Mouse (Mus musculus): ENCODE data around the gene Epp13. TPM values are rescaled to one million over a fixed set of nuclear protein-coding genes. Genes with fewer than 3 reads are reported as not detected.
"Not testable (repeated sequence)": the region's sequence is repeated elsewhere in the genome, so short reads cannot be mapped to it uniquely, and the experiment has no call there.

Epp13 gene
- polyA plus RNA-seq, 1 experiment from 2014 or later, result not detected

DNA sequence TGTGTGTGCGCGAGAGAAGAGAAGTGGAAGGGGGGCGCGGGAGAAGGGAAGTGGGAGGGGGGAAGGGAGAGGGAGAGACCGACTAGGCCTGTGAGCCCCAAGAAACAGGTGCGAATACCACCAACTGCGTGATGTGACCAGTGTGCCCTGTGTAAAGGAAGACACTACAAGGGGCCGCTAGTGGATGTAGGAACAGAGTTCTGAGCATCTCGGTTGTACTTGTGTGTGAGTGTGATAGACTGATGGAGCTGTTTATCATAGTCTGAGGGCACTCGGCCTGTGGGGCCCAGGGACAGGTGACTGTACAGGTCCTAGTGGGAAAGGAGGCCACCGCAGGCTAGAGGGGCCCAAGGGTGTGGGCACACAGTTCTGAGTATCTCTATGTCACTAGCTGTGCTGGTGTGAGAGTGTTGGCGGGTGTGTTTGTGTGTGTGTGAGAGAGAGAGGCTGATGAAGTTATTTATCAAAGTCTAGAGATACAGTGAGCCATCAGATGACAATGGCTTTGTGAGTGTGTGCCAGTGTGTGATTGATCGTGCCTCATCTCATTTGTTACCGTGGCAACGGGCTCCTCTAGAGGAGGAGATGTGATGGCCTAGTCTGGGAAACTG is 34.5 kb downstream of the Epp13 start:
- Histone ChIP-seq H3K4me3 (replicated peaks) (peak overlapping the region; percentile 41), H3K27ac (peak overlapping the region; percentile 6; the same call in 1 of the 2 replicates), H3K36me3 (no peaks in the 10 kb centered on the region), H3K9ac (peak overlapping the region; percentile 33; the same call in 1 of the 2 replicates), H3K4me1 (replicated peaks) (peaks cover 12% of the 10 kb centered on the region), H3K9me3 (no peaks in the 10 kb centered on the region), H3K27me3 (replicated peaks) (no peaks in the 10 kb centered on the region), H3K4me2 (replicated peaks) (peak overlapping the region; percentile 61)
- ATAC-seq, result peak; percentile 16
- 23% methylated on average over 15 of the region's 15 CpGs for WGBS

DNA sequence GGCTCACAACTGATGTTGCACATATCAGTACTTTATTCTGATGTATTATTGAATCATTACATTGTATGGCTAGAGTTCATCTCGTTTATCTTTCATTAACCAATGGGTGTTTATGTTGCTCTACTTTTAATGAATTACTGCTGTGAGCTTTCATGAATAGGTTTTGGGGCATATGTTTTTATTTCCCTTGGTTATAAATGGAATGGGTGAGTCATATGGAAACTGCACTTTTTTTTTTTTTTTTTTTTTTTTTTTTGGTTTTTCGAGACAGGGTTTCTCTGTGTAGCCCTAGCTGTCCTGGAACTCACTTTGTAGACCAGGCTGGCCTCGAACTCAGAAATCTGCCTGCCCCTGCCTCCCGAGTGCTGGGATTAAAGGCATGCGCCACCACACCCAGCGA is 38.6 kb downstream of the Epp13 start:
- H3K9ac ChIP-seq; H3K36me3 ChIP-seq; H3K4me2 ChIP-seq (replicated peaks); H3K4me3 ChIP-seq (replicated peaks); ATAC-seq; H3K27ac ChIP-seq; H3K27me3 ChIP-seq (replicated peaks); H3K9me3 ChIP-seq: not testable (repeated sequence)
- peaks cover 12% of the 10 kb centered on the region for H3K4me1 ChIP-seq (replicated peaks)
- 90% methylated on average over 5 of the region's 6 CpGs for WGBS

DNA sequence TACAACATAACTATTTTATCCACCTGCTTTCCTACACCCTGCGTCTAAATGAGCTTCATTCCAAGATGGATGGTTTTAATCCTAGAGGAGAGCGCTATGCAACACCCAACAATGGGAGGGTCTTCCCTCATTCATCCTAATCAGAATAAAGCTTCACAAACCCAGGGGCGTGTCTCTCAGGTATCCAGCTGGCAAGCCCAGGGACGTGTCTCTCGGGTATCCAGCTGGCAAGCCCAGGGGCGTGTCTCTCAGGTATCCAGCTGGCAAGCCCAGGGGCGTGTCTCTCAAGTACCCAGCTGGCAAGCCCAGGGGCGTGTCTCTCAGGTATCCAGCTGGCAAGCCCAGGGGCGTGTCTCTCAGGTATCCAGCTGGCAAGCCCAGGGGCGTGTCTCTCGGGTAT is 48.3 kb downstream of the Epp13 start:
- H3K4me1 ChIP-seq (replicated peaks); H3K9ac ChIP-seq; H3K27me3 ChIP-seq (replicated peaks); H3K4me2 ChIP-seq (replicated peaks); H3K4me3 ChIP-seq (replicated peaks); H3K27ac ChIP-seq; H3K9me3 ChIP-seq; ATAC-seq: not testable (repeated sequence)
- 68% methylated on average over 11 of the region's 11 CpGs for WGBS
- peaks cover 10% of the 10 kb centered on the region; the same call in 1 of the 2 replicates for H3K36me3 ChIP-seq

DNA sequence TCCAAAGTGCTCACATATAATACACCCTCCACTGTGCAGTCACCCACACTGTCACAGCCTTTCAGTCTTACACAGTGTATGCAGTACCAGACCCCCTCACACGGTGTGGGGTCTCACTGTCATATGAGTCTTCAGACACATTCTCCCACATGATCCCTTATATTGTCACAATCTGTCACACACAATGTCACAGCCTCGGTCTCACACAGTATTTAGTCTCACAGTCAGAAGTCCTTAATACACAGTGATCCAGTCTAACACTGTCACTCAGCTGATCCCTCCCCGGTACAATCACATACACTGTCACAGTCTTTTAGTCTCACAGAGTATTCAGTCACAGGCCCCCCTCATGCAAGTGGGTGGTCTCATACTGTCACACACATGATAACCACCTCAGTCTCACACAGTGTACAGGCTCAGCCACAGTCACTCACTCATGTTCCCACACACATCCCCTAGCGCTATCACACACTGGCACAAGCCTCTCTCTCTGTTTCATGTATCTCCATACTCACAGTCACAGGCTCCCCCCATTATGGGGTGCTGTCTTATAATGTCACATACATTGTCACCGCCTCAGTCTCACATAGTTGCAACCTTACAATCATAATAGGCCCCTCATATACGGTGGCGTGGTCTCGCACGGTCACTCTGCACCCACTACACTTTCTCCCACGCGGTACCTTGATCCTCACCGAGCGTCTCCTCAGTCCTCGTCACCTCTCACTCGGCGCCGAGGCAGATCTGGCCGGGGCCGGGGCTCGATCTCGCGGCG is 78.1 kb downstream of the Epp13 start:
- peak overlapping the region; percentile 68; the same call in 1 of the 2 replicates for H3K27ac ChIP-seq
- 16% methylated on average over 23 of the region's 23 CpGs for WGBS
- peak overlapping the region; percentile 52 for H3K9ac ChIP-seq
- peak; percentile 79 for ATAC-seq
- peaks cover 3% of the 10 kb centered on the region; the same call in 1 of the 2 replicates for H3K4me1 ChIP-seq (replicated peaks)
- peak overlapping the region; percentile 56 for H3K4me3 ChIP-seq (replicated peaks)
- H3K4me2 ChIP-seq (replicated peaks), result peak overlapping the region; percentile 72
- no peaks in the 10 kb centered on the region for H3K9me3 ChIP-seq
- H3K27me3 ChIP-seq (replicated peaks), result no peaks in the 10 kb centered on the region
- H3K36me3 ChIP-seq, result no peaks in the 10 kb centered on the region

DNA sequence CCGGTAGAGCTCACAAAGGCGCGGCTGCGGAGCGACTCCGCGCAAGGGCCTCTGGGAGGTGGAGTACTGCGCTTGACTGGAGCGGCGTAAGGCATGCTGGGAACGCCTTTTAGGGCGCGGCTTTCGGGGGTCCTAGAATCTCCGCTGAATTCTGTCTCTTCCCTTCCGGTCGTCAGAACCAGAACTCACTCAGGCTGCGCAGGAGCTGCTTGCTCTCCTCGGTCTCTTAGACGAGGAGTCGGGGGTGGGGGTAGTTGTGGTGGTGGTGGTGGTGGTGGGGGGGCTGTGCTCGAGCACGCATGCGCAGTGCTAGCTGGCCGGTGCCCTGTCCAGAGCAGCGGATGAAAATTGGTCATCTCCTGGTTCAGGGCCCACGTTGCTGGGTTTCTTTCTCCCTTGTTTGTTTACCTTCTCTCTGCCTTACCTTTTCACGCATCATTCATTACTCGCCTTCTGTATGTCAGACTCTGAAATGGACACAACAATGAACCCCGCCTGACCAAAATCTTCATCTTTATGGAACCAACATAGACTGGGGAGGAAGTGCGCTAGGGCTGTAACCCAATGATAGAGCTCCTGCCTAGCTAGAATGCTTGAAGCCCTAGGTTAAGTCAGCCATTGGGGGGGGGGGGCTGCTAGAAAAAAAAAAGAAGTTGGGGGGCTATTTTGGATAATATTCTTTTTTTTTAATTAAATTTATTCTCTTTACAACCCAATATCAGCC is 78.9 kb downstream of the Epp13 start, which contains the start of gene Zfp583:
Gene Zfp583, minus strand, starts transcription at position 53 of the 724 bp plus-strand sequence.
- H3K27me3 ChIP-seq (replicated peaks), result no peaks in the 10 kb centered on the region
- H3K4me1 ChIP-seq (replicated peaks), result peaks cover 3% of the 10 kb centered on the region; the same call in 1 of the 2 replicates
- peak within 1 kb of the TSS; percentile 72 for H3K4me2 ChIP-seq (replicated peaks)
- ATAC-seq, result peak; percentile 98
- H3K9ac ChIP-seq, result peak within 1 kb of the TSS; percentile 52
- WGBS, result 3% methylated on average over 31 of the region's 31 CpGs
- H3K9me3 ChIP-seq, result no peaks in the 10 kb centered on the region
- no peaks in the 10 kb centered on the region for H3K36me3 ChIP-seq
- peak within 1 kb of the TSS; percentile 56 for H3K4me3 ChIP-seq (replicated peaks)
- H3K27ac ChIP-seq, result peak within 1 kb of the TSS; percentile 68; the same call in 1 of the 2 replicates

Other genes starting within 250 kb of the Epp13 start
- gene Vmn1r65, start 241.7 kb upstream of the Epp13 start, polyA plus RNA-seq (2015; fragmentation: Nextera tagmentation; extraction: Ambion mirVana), result not detected in 2 replicates
- not detected in 2 replicates for gene Nlrp4c, start 207.5 kb upstream of the Epp13 start, polyA plus RNA-seq (2015; fragmentation: Nextera tagmentation; extraction: Ambion mirVana)
- 27.4 and 29.8 TPM in 2 replicates for gene Zfp787, start 96.7 kb upstream of the Epp13 start, polyA plus RNA-seq (2015; fragmentation: Nextera tagmentation; extraction: Ambion mirVana)
- 43.2 and 43.4 TPM in 2 replicates for gene Zfp444, start 80.5 kb upstream of the Epp13 start, polyA plus RNA-seq (2015; fragmentation: Nextera tagmentation; extraction: Ambion mirVana)
- gene Galp, start 55.6 kb upstream of the Epp13 start, polyA plus RNA-seq (2015; fragmentation: Nextera tagmentation; extraction: Ambion mirVana), result not detected in 2 replicates
- gene Zscan5b, start 30.4 kb upstream of the Epp13 start, polyA plus RNA-seq (2015; fragmentation: Nextera tagmentation; extraction: Ambion mirVana), result not detected in 2 replicates
- gene Zfp667, start 33.9 kb downstream of the Epp13 start, polyA plus RNA-seq (2015; fragmentation: Nextera tagmentation; extraction: Ambion mirVana), result 5.4 and 6.5 TPM in 2 replicates
- gene Zfp583, start 78.6 kb downstream of the Epp13 start, polyA plus RNA-seq (2015; fragmentation: Nextera tagmentation; extraction: Ambion mirVana), result 4.5 and 4.9 TPM in 2 replicates
- 0.85 and 1.3 TPM in 2 replicates for gene Gm3854, start 91.0 kb downstream of the Epp13 start, polyA plus RNA-seq (2015; fragmentation: Nextera tagmentation; extraction: Ambion mirVana)
- 2.0 and 2.3 TPM in 2 replicates for gene Zfp78, start 110.6 kb downstream of the Epp13 start, polyA plus RNA-seq (2015; fragmentation: Nextera tagmentation; extraction: Ambion mirVana)
- gene Zfp28, start 130.6 kb downstream of the Epp13 start, polyA plus RNA-seq (2015; fragmentation: Nextera tagmentation; extraction: Ambion mirVana), result 7.8 and 8.2 TPM in 2 replicates
- 0.15 and 0.20 TPM in 2 replicates for gene Smim17, start 146.0 kb downstream of the Epp13 start, polyA plus RNA-seq (2015; fragmentation: Nextera tagmentation; extraction: Ambion mirVana)
- not detected in 2 replicates for gene Gm20715, start 157.6 kb downstream of the Epp13 start, polyA plus RNA-seq (2015; fragmentation: Nextera tagmentation; extraction: Ambion mirVana)
- gene Olfr1344, start 186.0 kb downstream of the Epp13 start, polyA plus RNA-seq (2015; fragmentation: Nextera tagmentation; extraction: Ambion mirVana), result not detected in 2 replicates
- not detected in 2 replicates for gene Olfr1336, start 203.5 kb downstream of the Epp13 start, polyA plus RNA-seq (2015; fragmentation: Nextera tagmentation; extraction: Ambion mirVana)
- gene Olfr1346, start 214.4 kb downstream of the Epp13 start, polyA plus RNA-seq (2015; fragmentation: Nextera tagmentation; extraction: Ambion mirVana), result not detected in 2 replicates
- gene Olfr5, start 234.2 kb downstream of the Epp13 start, polyA plus RNA-seq (2015; fragmentation: Nextera tagmentation; extraction: Ambion mirVana), result not detected in 2 replicates
- not detected in 2 replicates for gene Olfr1347, start 247.0 kb downstream of the Epp13 start, polyA plus RNA-seq (2015; fragmentation: Nextera tagmentation; extraction: Ambion mirVana)

Measured in intestine, embryonic 15.5 days (tissue).